Mouse (Mus musculus) testis, adult 10 weeks (tissue): ENCODE data around the gene Rbm20. TPM values are rescaled to one million over a fixed set of nuclear protein-coding genes. Genes with fewer than 3 reads are reported as not detected.

Experiments
- polyA plus RNA-seq: library from polyadenylated mRNA; stranded (reverse); fragments of 350-450 nt; fragmentation: Illumina TruSeq; extraction: RNeasy Lipid Tissue Mini Kit (QIAGEN cat#74804); gene quantifications from one replicate; pipeline ENCODE4 v1.2.3, GENCODE M21; 2014; ENCODE audit warnings: low read depth, low replicate concordance

The Rbm20 gene
- polyA plus RNA-seq = 0.66 TPM

DNA sequence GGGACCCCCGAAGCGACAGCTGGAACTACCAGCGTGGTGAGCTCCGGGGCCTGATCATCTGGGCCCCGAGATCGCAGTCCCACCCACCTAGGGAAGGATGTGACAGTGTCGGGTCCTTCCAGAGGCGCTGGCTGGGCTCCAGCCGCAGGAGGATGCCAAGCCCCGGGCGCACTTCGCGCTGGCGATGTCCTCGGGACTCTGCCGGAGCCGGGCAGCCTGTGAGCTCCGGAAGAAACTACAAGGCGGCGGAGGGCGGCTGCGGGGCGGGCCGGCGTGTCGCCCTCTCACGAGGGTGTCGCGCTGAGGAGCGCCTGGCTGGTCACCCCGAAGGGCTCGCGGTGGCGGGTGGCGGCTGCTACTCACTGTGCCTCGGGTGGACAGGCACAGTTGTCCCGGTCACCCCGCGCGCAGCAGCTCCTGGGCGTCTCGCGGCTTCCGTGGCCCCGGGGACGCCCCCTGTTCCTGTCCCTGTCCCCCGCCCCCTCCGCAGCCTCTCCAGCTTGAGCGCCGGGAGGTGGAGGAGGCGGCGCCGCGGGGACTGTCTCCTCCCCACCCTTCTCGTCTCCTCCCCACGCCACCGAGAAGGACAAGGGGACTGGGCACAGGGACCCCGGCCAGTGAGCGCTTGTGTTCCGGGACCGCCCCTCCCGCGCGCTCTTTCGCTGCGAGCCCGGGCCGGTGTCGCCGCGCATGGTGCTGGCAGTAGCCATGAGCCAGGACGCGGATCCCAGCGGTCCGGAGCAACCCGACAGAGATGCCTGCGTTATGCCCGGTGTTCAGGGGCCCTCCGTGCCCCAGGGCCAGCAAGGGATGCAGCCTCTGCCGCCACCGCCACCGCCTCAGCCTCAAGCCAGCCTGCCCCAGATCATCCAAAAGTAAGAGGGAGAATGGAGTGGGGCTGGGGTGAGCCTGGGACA lies at the start of gene Rbm20:
Rbm20 (plus strand) TSS at position 589 of the 917 bp plus-strand sequence.

DNA sequence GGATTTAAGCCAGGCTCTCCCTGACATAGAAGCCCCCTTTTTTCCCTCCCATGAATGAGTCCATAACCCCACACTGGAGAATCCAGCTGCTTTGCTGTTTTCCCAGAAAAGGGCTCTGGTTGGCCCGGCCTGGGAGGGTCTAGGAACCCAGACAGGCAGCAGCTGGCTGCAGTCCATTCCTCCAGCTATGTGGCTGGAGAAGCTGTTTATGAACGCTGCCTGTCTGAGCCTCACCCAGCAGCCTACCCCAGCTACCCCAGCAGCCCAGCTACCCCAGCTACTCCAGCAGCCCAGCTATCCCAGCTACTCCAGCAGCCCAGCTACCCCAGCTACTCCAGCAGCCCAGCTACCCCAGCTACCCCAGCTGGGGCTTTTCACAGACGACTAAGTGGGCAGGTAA lies 215.0 kb downstream of the Rbm20 start, which contains the start of gene Pdcd4:
Pdcd4 (plus strand) TSS at position 171 of the 400 bp plus-strand sequence.

Other genes with a start within 250 kb of the Rbm20 start
- gene Dusp5, start 148.2 kb upstream of the Rbm20 start, polyA plus RNA-seq = 1.8 TPM
- 13.0 TPM for gene Nutf2-ps1, start 88.2 kb upstream of the Rbm20 start, polyA plus RNA-seq
- gene Smc3, start 76.9 kb upstream of the Rbm20 start, polyA plus RNA-seq = 110 TPM
- 225 TPM for gene Pdcd4, start 214.9 kb downstream of the Rbm20 start, polyA plus RNA-seq